Mouse (Mus musculus): Measurements from ENCODE around the gene Brsk1. TPM values are rescaled to one million over a fixed set of nuclear protein-coding genes. Genes with fewer than 3 reads are reported as not detected.

The Brsk1 gene
- polyA plus RNA-seq, 1 experiment from 2014 or later, result 1.3 TPM

GRCm38 (mm10) chr7:4741151-4741550, 50.7 kb downstream of the Brsk1 start:
- H3K4me1 ChIP-seq, result peaks cover 29% of the 10 kb centered on the region
- no peaks in the 10 kb centered on the region for H3K27me3 ChIP-seq (replicated peaks)
- 3% methylated on average over 4 of the region's 4 CpGs for WGBS
- H3K9ac ChIP-seq, result peak overlapping the region; percentile 80; the same call in 1 of the 2 replicates
- H3K4me2 ChIP-seq, result peak overlapping the region; percentile 77
- no peak for ATAC-seq (ENCODE audit: insufficient read depth, low FRiP score, low read depth)
- H3K27ac ChIP-seq, result peak overlapping the region; percentile 87
- H3K9me3 ChIP-seq, result no peaks in the 10 kb centered on the region
- peaks cover 4% of the 10 kb centered on the region for H3K36me3 ChIP-seq
- peak overlapping the region; percentile 75 for H3K4me3 ChIP-seq (replicated peaks)

DNA sequence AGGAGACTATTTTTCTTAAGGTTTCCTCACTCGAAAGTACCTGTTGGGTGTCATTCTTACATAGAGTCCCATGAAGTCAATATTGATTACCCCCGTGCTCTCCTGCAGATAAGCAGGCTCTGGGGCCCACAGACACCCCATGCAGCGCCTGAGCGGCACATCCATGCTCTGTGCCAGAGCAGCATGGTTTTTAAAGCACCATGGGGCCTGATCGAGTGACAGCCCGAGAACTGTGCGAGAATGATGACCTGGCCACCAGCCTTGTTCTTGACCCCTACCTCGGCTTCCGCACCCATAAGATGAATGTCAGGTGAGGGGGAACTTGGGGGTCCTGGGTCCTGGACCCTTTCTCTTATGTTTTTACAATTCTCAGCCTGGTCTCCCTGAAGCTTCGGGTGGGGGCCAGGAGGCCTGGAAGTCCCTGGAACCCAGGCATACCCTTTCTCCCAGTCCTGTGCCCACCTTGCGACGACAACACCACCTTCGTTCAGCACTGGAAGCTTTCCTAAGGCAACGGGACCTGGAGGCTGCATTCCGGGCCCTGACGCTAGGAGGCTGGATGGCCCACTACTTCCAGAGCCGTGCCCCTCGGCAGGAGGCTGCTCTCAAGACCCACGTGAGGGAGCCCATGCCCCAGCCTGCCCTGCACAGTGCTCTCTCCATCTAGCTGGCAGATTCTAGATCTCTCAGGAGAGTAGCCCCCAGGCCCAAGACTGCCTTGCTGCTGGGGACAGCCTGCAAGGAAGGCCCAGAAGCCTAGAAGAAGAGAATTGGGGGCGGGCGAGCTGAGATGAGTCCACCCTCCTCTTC, 51.5 kb downstream of the Brsk1 start:
- WGBS, result 69% methylated on average over 21 of the region's 21 CpGs
- Histone ChIP-seq H3K4me3 (replicated peaks) (peak overlapping the region; percentile 75), H3K4me1 (peaks cover 29% of the 10 kb centered on the region), H3K36me3 (peaks cover 11% of the 10 kb centered on the region), H3K9me3 (no peaks in the 10 kb centered on the region), H3K27ac (peak overlapping the region; percentile 87; the same call in 1 of the 2 replicates), H3K9ac (no peak overlapping the region), H3K27me3 (replicated peaks) (no peaks in the 10 kb centered on the region), H3K4me2 (peak overlapping the region; percentile 77)
- ATAC-seq (ENCODE audit: insufficient read depth, low FRiP score, low read depth), result no peak

DNA sequence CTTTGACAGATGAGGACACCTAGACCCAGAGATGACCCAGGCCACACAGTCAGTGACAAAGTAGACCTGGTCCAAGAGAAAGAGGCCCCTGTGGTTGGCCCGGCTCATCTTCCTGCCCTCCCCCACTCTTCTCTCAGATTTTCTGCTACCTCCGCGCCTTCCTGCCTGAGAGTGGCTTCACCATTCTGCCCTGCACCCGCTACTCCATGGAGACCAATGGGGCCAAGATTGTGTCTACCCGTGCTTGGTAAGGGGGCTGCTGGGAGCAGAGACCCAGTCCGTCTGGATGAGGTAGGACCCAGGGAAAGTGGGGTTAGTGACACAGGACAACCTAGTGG, 52.0 kb downstream of the Brsk1 start:
- no peak for ATAC-seq (ENCODE audit: insufficient read depth, low FRiP score, low read depth)
- no peak overlapping the region for H3K27ac ChIP-seq
- no peaks in the 10 kb centered on the region for H3K9me3 ChIP-seq
- H3K4me2 ChIP-seq, result peak overlapping the region; percentile 17; the same call in 1 of the 2 replicates
- 67% methylated on average over 6 of the region's 6 CpGs for WGBS
- no peaks in the 10 kb centered on the region for H3K27me3 ChIP-seq (replicated peaks)
- H3K36me3 ChIP-seq, result peaks cover 14% of the 10 kb centered on the region
- H3K4me1 ChIP-seq, result peaks cover 29% of the 10 kb centered on the region
- H3K9ac ChIP-seq, result no peak overlapping the region
- H3K4me3 ChIP-seq (replicated peaks), result no peak overlapping the region

GRCm38 (mm10) chr7:4743354-4743753, 53.0 kb downstream of the Brsk1 start:
- no peaks in the 10 kb centered on the region for H3K27me3 ChIP-seq (replicated peaks)
- peak overlapping the region; percentile 17; the same call in 1 of the 2 replicates for H3K4me2 ChIP-seq
- H3K36me3 ChIP-seq, result peaks cover 14% of the 10 kb centered on the region
- no peak for ATAC-seq (ENCODE audit: insufficient read depth, low FRiP score, low read depth)
- H3K4me3 ChIP-seq (replicated peaks), result no peak overlapping the region
- H3K4me1 ChIP-seq, result peaks cover 29% of the 10 kb centered on the region
- 48% methylated on average over 2 of the region's 2 CpGs for WGBS
- H3K9me3 ChIP-seq, result no peaks in the 10 kb centered on the region
- H3K27ac ChIP-seq, result no peak overlapping the region
- no peak overlapping the region for H3K9ac ChIP-seq

- Histone ChIP-seq H3K9ac (no peak overlapping the region), H3K27ac (no peak overlapping the region), H3K4me3 (replicated peaks) (no peak overlapping the region), H3K9me3 (no peaks in the 10 kb centered on the region), H3K4me1 (peaks cover 23% of the 10 kb centered on the region), H3K36me3 (peaks cover 14% of the 10 kb centered on the region), H3K27me3 (replicated peaks) (no peaks in the 10 kb centered on the region), H3K4me2 (no peak overlapping the region)
- no peak for ATAC-seq (ENCODE audit: insufficient read depth, low FRiP score, low read depth)
- 90% methylated on average over 6 of the region's 6 CpGs for WGBS
Observed at GRCm38 (mm10) chr7:4744886-4745285, 54.5 kb downstream of the Brsk1 start.

DNA sequence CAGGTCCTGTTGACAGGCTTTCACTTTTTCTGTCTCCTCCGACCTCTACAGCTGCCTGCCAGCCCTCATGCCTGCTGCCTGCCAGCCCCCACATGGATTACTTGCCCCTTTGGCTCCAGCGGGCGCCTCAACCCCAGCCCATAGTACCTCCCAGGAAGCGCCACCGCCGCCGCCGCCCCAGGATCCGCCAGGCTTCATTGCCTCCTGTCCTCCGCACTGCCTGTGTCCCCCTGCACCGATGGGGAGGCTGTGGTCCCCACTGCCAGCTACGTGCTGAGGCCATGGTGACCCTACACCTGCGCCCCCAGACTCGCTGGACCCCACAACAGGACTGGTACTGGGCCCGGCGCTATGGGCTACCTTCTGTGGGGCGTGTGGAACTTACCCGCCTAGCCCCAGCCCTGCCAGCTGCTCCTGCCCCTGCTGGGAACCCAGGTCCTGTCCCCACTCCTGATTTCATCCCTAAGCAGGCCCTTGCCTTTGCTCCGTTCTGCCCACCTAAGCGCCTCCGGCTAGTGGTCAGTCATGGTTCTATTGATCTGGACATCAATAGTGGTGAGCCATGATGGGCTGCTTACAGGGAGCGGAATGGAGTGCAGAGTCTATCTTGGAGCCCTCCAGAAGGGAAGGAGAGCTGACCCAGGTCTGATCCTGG, 56.0 kb downstream of the Brsk1 start:
- no peak for ATAC-seq (ENCODE audit: insufficient read depth, low FRiP score, low read depth)
- Histone ChIP-seq H3K4me3 (replicated peaks) (no peak overlapping the region), H3K4me2 (no peak overlapping the region), H3K27ac (no peak overlapping the region), H3K27me3 (replicated peaks) (no peaks in the 10 kb centered on the region), H3K9me3 (no peaks in the 10 kb centered on the region), H3K4me1 (peaks cover 21% of the 10 kb centered on the region), H3K9ac (no peak overlapping the region), H3K36me3 (peaks cover 14% of the 10 kb centered on the region)
- WGBS, result 85% methylated on average over 22 of the region's 22 CpGs

GRCm38 (mm10) chr7:4747156-4747899, 56.9 kb downstream of the Brsk1 start:
- whole genome bisulfite sequencing, result 64% methylated on average over 9 of the region's 9 CpGs
- H3K9me3 ChIP-seq, result no peaks in the 10 kb centered on the region
- H3K4me3 ChIP-seq (replicated peaks), result no peak overlapping the region
- ATAC-seq (ENCODE audit: insufficient read depth, low FRiP score, low read depth), result peak; percentile 19; the same call in 1 of the 2 replicates
- no peak overlapping the region for H3K27ac ChIP-seq
- H3K36me3 ChIP-seq, result peaks cover 14% of the 10 kb centered on the region
- H3K4me2 ChIP-seq, result no peak overlapping the region
- no peaks in the 10 kb centered on the region for H3K27me3 ChIP-seq (replicated peaks)
- no peak overlapping the region for H3K9ac ChIP-seq
- H3K4me1 ChIP-seq, result peaks cover 20% of the 10 kb centered on the region

DNA sequence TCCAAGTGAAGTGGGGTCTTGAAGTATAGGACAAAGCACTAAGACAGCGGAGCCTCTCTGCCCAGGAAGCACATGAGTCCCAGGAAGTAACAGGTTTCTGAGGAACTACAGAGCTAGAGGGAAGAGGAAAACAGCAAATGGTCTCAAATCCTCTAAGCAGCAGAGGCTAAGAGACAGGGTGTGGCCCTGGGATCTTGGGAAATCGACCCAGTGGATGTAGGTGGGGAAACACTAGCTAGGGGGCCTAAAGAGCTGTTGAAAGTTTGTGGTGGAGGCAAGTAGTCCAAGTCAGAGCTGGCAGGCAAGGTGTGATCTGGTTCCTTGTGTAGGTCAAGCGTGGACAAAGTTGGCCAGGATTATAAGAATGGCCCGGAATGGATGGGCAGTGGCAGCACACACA, 57.9 kb downstream of the Brsk1 start:
- Histone ChIP-seq H3K36me3 (peaks cover 14% of the 10 kb centered on the region), H3K27me3 (replicated peaks) (no peaks in the 10 kb centered on the region), H3K4me2 (no peak overlapping the region), H3K9ac (no peak overlapping the region), H3K4me1 (peaks cover 19% of the 10 kb centered on the region), H3K4me3 (replicated peaks) (no peak overlapping the region), H3K9me3 (no peaks in the 10 kb centered on the region), H3K27ac (no peak overlapping the region)
- WGBS, result 77% methylated on average over 4 of the region's 4 CpGs
- no peak for ATAC-seq (ENCODE audit: insufficient read depth, low FRiP score, low read depth)

DNA sequence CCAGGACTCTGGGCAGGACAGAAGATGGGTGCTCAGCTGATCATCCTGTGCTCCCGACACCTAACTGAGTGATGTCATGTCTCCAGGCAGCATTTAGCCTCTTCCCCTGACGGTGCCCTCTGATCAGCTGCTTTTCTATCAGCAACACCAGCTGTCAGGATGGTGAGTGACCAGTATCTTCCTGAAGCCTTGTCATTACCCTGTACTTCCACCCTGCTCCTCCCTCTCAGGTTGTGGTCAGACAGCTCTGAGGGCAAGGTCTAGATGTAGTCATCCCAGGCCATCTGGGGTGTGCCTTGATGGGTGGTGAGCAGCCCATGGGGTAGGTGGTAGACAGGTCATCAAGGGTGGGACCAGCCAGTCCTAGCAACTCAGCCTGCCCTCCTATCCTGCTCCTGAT, 58.8 kb downstream of the Brsk1 start:
- Histone ChIP-seq H3K4me1 (peaks cover 18% of the 10 kb centered on the region), H3K27ac (no peak overlapping the region), H3K4me3 (replicated peaks) (no peak overlapping the region), H3K4me2 (no peak overlapping the region), H3K9ac (no peak overlapping the region), H3K36me3 (peaks cover 14% of the 10 kb centered on the region), H3K9me3 (no peaks in the 10 kb centered on the region), H3K27me3 (replicated peaks) (no peaks in the 10 kb centered on the region)
- ATAC-seq (ENCODE audit: insufficient read depth, low FRiP score, low read depth), result no peak
- 93% methylated on average over 2 of the region's 2 CpGs for WGBS

DNA sequence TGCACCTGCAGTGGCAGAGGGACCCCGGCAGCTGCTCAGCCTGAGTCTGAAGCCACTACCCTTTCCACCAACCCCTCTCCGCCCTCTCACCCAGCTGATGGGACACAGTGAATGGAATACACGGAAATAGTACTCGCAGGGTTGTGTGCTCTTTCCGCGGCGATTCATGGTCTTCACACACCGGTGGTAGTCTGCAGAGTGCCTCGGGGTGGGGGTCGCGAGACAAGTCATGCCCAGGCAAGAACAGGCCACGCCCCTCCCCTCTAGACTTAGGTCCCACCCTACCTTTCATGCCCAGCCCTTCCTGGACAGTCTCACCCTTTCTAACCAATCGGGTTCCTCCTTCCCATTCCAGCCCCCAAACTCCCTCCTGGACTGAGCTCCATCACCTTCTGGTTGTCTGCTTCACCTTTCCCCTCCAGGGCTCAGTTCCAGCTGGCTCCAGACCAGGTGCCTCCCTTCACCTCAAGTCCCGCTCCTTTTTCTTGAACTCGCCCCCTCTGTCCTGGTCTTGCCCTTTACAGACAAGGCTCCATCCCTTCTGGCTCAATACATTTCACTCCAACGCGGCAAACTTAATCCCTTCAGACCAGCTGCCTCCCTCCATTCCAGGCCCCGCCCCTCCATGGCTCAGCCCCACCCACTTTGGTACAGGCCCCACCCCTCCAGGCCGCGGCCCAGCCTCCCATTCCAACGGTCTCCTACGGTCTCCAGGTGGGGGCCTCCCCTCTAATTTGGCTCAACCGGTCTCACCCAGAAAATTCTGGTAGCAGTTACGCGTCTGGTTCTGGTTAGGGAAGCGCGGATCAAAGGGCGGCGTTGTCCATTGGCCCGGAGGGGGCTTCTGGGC, 61.8 kb downstream of the Brsk1 start:
- Histone ChIP-seq H3K36me3 (0 out of 2 replicates have a peak, but pooled peaks cover under 1% of the 10 kb centered on the region), H3K4me1 (peaks cover 18% of the 10 kb centered on the region), H3K27ac (peak overlapping the region; percentile 81), H3K4me2 (peak overlapping the region; percentile 76), H3K4me3 (replicated peaks) (peak overlapping the region; percentile 52), H3K9me3 (no peaks in the 10 kb centered on the region), H3K27me3 (replicated peaks) (no peaks in the 10 kb centered on the region), H3K9ac (peak overlapping the region; percentile 27; the same call in 1 of the 2 replicates)
- 2% methylated on average over 30 of the region's 30 CpGs for WGBS
- ATAC-seq (ENCODE audit: insufficient read depth, low FRiP score, low read depth), result peak; percentile 76
